ENCODE assay signal across 22 mouse cellular contexts in the genomic region with DNA sequence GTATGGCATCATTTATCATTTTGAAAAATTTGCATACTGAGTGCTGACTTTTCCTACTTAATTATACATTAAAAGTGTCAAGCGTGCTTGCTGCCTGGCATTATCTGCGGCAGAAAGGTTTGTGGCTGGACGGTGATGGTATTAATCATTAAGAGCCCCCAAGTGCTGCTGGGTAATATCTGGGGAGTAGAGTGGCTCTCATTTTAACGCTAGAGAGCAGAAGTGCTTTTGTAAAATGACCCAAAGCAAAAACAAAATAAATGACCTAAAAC.
DNase-seq lines count a peak whose midpoint lies in the region; ATAC-seq and TF ChIP-seq lines count a peak whose summit lies in the region.
"Had no signal": no experiment of that assay in that cellular context is flagged by ENCODE, and none has a peak within 500 bp of the region (broad histone marks: within the 10 kb centered on the region; RNA-seq: fewer than 3 reads in every experiment).

No protein-coding gene starts in this region.

- H3K9me3 ChIP-seq in forebrain, embryonic 13.5 days (replicated peaks), result no peaks in the 10 kb centered on the region
- H3K9me3 ChIP-seq in forebrain, postnatal 0 days (ENCODE audit: low read length), result no peaks in the 10 kb centered on the region
- no peaks in the 10 kb centered on the region for H3K9me3 ChIP-seq in forebrain, embryonic 16.5 days (ENCODE audit: control insufficient read depth, low read length)
- H3K9me3 ChIP-seq in hindbrain, postnatal 0 days (ENCODE audit: low read length), result no peaks in the 10 kb centered on the region
- H3K9me3 ChIP-seq in neural tube, embryonic 12.5 days, result no peaks in the 10 kb centered on the region
- no peaks in the 10 kb centered on the region for H3K9me3 ChIP-seq in intestine, postnatal 0 days (ENCODE audit: control insufficient read depth)
- H3K9me3 ChIP-seq: embryonic facial prominence, embryonic 12.5 days; heart, embryonic 10.5 days had no signal

- H3K27me3 ChIP-seq in forebrain, embryonic 13.5 days, result no peaks in the 10 kb centered on the region
- no peaks in the 10 kb centered on the region for H3K27me3 ChIP-seq in forebrain, postnatal 0 days (ENCODE audit: insufficient read depth, low read length)
- H3K27me3 ChIP-seq in forebrain, embryonic 16.5 days (replicated peaks; ENCODE audit: control insufficient read depth, insufficient read depth, low read length), result no peaks in the 10 kb centered on the region
- H3K27me3 ChIP-seq in hindbrain, postnatal 0 days (ENCODE audit: insufficient read depth, low read length), result no peaks in the 10 kb centered on the region
- no peaks in the 10 kb centered on the region for H3K27me3 ChIP-seq in neural tube, embryonic 12.5 days (replicated peaks)
- no peaks in the 10 kb centered on the region for H3K27me3 ChIP-seq in intestine, postnatal 0 days (replicated peaks; ENCODE audit: control insufficient read depth, insufficient read depth, low read length)
- H3K27me3 ChIP-seq: CH12.LX; embryonic facial prominence, embryonic 12.5 days had no signal

- peaks cover 9% of the 10 kb centered on the region for H3K4me1 ChIP-seq in forebrain, embryonic 13.5 days
- H3K4me1 ChIP-seq in forebrain, postnatal 0 days (ENCODE audit: insufficient read depth), result no peaks in the 10 kb centered on the region
- peaks cover 7% of the 10 kb centered on the region for H3K4me1 ChIP-seq in forebrain, embryonic 16.5 days (replicated peaks; ENCODE audit: control insufficient read depth, insufficient read depth, low read length)
- no peaks in the 10 kb centered on the region for H3K4me1 ChIP-seq in hindbrain, postnatal 0 days (ENCODE audit: insufficient read depth, low read length)
- H3K4me1 ChIP-seq in neural tube, embryonic 12.5 days, result no peaks in the 10 kb centered on the region
- H3K4me1 ChIP-seq in intestine, postnatal 0 days (replicated peaks; ENCODE audit: control insufficient read depth, insufficient read depth, low read length), result no peaks in the 10 kb centered on the region
- H3K4me1 ChIP-seq: embryonic facial prominence, embryonic 12.5 days; heart, embryonic 10.5 days had no signal

- peak; percentile 59 for ATAC-seq in forebrain, embryonic 13.5 days
- no peak for ATAC-seq in forebrain, postnatal 0 days
- peak; percentile 31 for ATAC-seq in forebrain, embryonic 16.5 days
- ATAC-seq in hindbrain, postnatal 0 days, result no peak
- ATAC-seq in neural tube, embryonic 12.5 days (ENCODE audit: low FRiP score, low read depth), result peak; percentile 82
- ATAC-seq in intestine, postnatal 0 days, result no peak

- H3K27ac ChIP-seq in forebrain, embryonic 13.5 days, result no peak overlapping the region; the same call in 1 of the 2 replicates
- H3K27ac ChIP-seq in forebrain, postnatal 0 days (ENCODE audit: low read depth, low read length), result no peak overlapping the region
- no peak overlapping the region for H3K27ac ChIP-seq in forebrain, embryonic 16.5 days (ENCODE audit: low read length)
- no peak overlapping the region for H3K27ac ChIP-seq in hindbrain, postnatal 0 days
- no peak overlapping the region for H3K27ac ChIP-seq in neural tube, embryonic 12.5 days
- no peak overlapping the region for H3K27ac ChIP-seq in intestine, postnatal 0 days (ENCODE audit: low read depth, low read length)
- H3K27ac ChIP-seq: embryonic facial prominence, embryonic 12.5 days; heart, embryonic 10.5 days; layer of hippocampus, adult 2 months had no signal

- TF ChIP-seq CTCF in forebrain, postnatal 0 days (IDR thresholded peaks at IDR 0.05; ENCODE audit: low read depth), result no peak
- TF ChIP-seq CTCF in hindbrain, postnatal 0 days (IDR thresholded peaks at IDR 0.05; ENCODE audit: low read depth), result no peak
- TF ChIP-seq CTCF in intestine, postnatal 0 days (IDR thresholded peaks at IDR 0.05; ENCODE audit: low read depth), result no peak

- 26% methylated on average over 4 of the region's 4 CpGs for WGBS in forebrain, embryonic 13.5 days
- 14% methylated on average over 4 of the region's 4 CpGs for WGBS in forebrain, postnatal 0 days
- WGBS in forebrain, embryonic 16.5 days, result 8% methylated on average over 4 of the region's 4 CpGs
- 20% methylated on average over 4 of the region's 4 CpGs for WGBS in hindbrain, postnatal 0 days
- 32% methylated on average over 4 of the region's 4 CpGs for WGBS in neural tube, embryonic 12.5 days
- 61% methylated on average over 4 of the region's 4 CpGs for WGBS in intestine, postnatal 0 days

- no peak overlapping the region for H3K4me3 ChIP-seq in forebrain, embryonic 13.5 days
- no peak overlapping the region for H3K4me3 ChIP-seq in forebrain, postnatal 0 days (ENCODE audit: low read depth, low read length)
- H3K4me3 ChIP-seq in forebrain, embryonic 16.5 days (replicated peaks; ENCODE audit: low read length), result no peak overlapping the region
- H3K4me3 ChIP-seq in hindbrain, postnatal 0 days (ENCODE audit: low read length), result no peak overlapping the region
- H3K4me3 ChIP-seq in neural tube, embryonic 12.5 days, result no peak overlapping the region
- H3K4me3 ChIP-seq in intestine, postnatal 0 days (ENCODE audit: low read depth, low read length), result no peak overlapping the region
- H3K4me3 ChIP-seq: embryonic facial prominence, embryonic 12.5 days; erythroblast, embryonic 14.5 days; heart, embryonic 10.5 days; layer of hippocampus, adult 2 months had no signal

- no peak overlapping the region for H3K9ac ChIP-seq in forebrain, embryonic 13.5 days
- no peak overlapping the region for H3K9ac ChIP-seq in forebrain, postnatal 0 days
- no peak overlapping the region for H3K9ac ChIP-seq in forebrain, embryonic 16.5 days (replicated peaks; ENCODE audit: low read depth, low read length)
- no peak overlapping the region for H3K9ac ChIP-seq in hindbrain, postnatal 0 days (replicated peaks; ENCODE audit: low read length)
- no peak overlapping the region for H3K9ac ChIP-seq in neural tube, embryonic 12.5 days
- no peak overlapping the region for H3K9ac ChIP-seq in intestine, postnatal 0 days (ENCODE audit: low read depth, low read length)
- H3K9ac ChIP-seq: embryonic facial prominence, embryonic 12.5 days had no signal

- H3K4me2 ChIP-seq in forebrain, embryonic 13.5 days, result no peak overlapping the region
- no peak overlapping the region for H3K4me2 ChIP-seq in forebrain, postnatal 0 days (ENCODE audit: low read depth)
- peak overlapping the region; percentile 29 for H3K4me2 ChIP-seq in forebrain, embryonic 16.5 days (ENCODE audit: low read length)
- H3K4me2 ChIP-seq in hindbrain, postnatal 0 days (ENCODE audit: low read depth, low read length), result no peak overlapping the region
- H3K4me2 ChIP-seq in neural tube, embryonic 12.5 days (replicated peaks), result no peak overlapping the region
- H3K4me2 ChIP-seq in intestine, postnatal 0 days (replicated peaks; ENCODE audit: low read depth), result no peak overlapping the region
- H3K4me2 ChIP-seq: embryonic facial prominence, embryonic 12.5 days had no signal

- no peaks in the 10 kb centered on the region for H3K36me3 ChIP-seq in forebrain, embryonic 13.5 days (ENCODE audit: poor library complexity, severe bottlenecking)
- H3K36me3 ChIP-seq in forebrain, postnatal 0 days (ENCODE audit: insufficient read depth), result no peaks in the 10 kb centered on the region
- no peaks in the 10 kb centered on the region for H3K36me3 ChIP-seq in forebrain, embryonic 16.5 days (ENCODE audit: control insufficient read depth, insufficient read depth)
- H3K36me3 ChIP-seq in hindbrain, postnatal 0 days (ENCODE audit: insufficient read depth, low read length), result no peaks in the 10 kb centered on the region
- H3K36me3 ChIP-seq in neural tube, embryonic 12.5 days, result no peaks in the 10 kb centered on the region
- no peaks in the 10 kb centered on the region for H3K36me3 ChIP-seq in intestine, postnatal 0 days (ENCODE audit: control insufficient read depth, insufficient read depth)
- H3K36me3 ChIP-seq: embryonic facial prominence, embryonic 12.5 days; heart, embryonic 10.5 days had no signal

- no peak for DNase-seq in forebrain, postnatal 0 days
- DNase-seq in hindbrain, postnatal 0 days (ENCODE audit: low spot score), result peak; percentile 31
- DNase-seq in ovary, postnatal 14 days (ENCODE audit: low spot score), result no peak
- no peak for DNase-seq in urinary bladder, adult 2 months (ENCODE audit: low spot score)
- DNase-seq: adrenal gland, postnatal 14 days; cerebellum, adult 18-20 months; cerebellum, postnatal 36 days; kidney, adult 8-10 months; kidney, postnatal 14 days; layer of hippocampus, postnatal 36 days; liver; lung, postnatal 10 days; right cerebral cortex, adult 18-20 months had no signal

Comparison
In these comparisons a context has a peak if more than half of its experiments do, and no peak if none do; other contexts are left out.
1. ATAC-seq: peak in forebrain, embryonic 13.5 days (single experiment), forebrain, embryonic 16.5 days (single experiment) and neural tube, embryonic 12.5 days (single experiment); none in forebrain, postnatal 0 days (single experiment), hindbrain, postnatal 0 days (single experiment) and intestine, postnatal 0 days (single experiment).